Mouse (Mus musculus) midbrain, embryonic 10.5 days (tissue): ENCODE measurements at regions not wholly inside any gene's neighbourhood (a gene's known extent, or its start where the extent isn't known, plus 50 kb on each side); places are given as distances from the start of the nearest gene placed in this dataset. TPM values are rescaled to one million over a fixed set of nuclear protein-coding genes. Genes with fewer than 3 reads are reported as not detected.

Experiments used
- microRNA-seq: library from miRNA; unstranded; fragments of <30 nt; microRNA quantifications from one replicate; pipeline ENCODE4, GENCODE M21; 2017

Small RNA genes in the stretch of these regions (microRNA-seq; reads per million reads assigned to microRNA genes)
- not detected for gene Mir5118
